Mouse (Mus musculus) heart, embryonic 16.5 days (tissue): ENCODE measurements around the gene Tmem171. TPM values are rescaled to one million over a fixed set of nuclear protein-coding genes. Genes with fewer than 3 reads are reported as not detected.

Experiments used
- ATAC-seq: fragments of 200-750 bp; cut with Nextera tagmentation; replicated peaks from 2 replicates; pipeline ENCODE4 v1.8.0; 2017; ENCODE audit warnings: moderate number of reproducible peaks; ENCODE audit not compliant: insufficient read depth, low FRiP score; ENCODE audit errors: extremely low read depth
- H3K27ac ChIP-seq: fragments of 300-500 bp; sonication (generic); 2 replicates; pipeline ENCODE4 v1.5.1; 2014; ENCODE audit warnings: mild to moderate bottlenecking, low read length, control low read depth, moderate library complexity
- H3K27me3 ChIP-seq: fragments of 300-500 bp; sonication (generic); 2 replicates; pipeline ENCODE4 v1.6.1; 2014; ENCODE audit warnings: low read length, mixed read lengths; ENCODE audit not compliant: control insufficient read depth, insufficient read depth
- H3K36me3 ChIP-seq: fragments of 300-500 bp; sonication (generic); 2 replicates; pipeline ENCODE4 v1.6.1; 2014; ENCODE audit not compliant: control insufficient read depth, insufficient read depth
- H3K4me1 ChIP-seq: fragments of 300-500 bp; sonication (generic); 2 replicates; pipeline ENCODE4 v1.6.1; 2014; ENCODE audit warnings: low read length, mixed read lengths; ENCODE audit not compliant: control insufficient read depth, insufficient read depth
- H3K4me2 ChIP-seq: fragments of 300-500 bp; sonication (generic); 2 replicates; pipeline ENCODE4 v1.6.1; 2014; ENCODE audit warnings: low read depth, mild to moderate bottlenecking, control low read depth, low read length
- H3K4me3 ChIP-seq: fragments of 300-500 bp; sonication (generic); 2 replicates; pipeline ENCODE4 v1.5.1; 2014; ENCODE audit warnings: mild to moderate bottlenecking, control low read depth, low read length
- H3K9ac ChIP-seq: fragments of 300-500 bp; sonication (generic); 2 replicates; pipeline ENCODE4 v1.6.1; 2014; ENCODE audit warnings: low read length, control low read depth
- H3K9me3 ChIP-seq: fragments of 300-500 bp; sonication (generic); replicated peaks from 2 replicates; pipeline ENCODE4 v1.6.1; 2016; ENCODE audit warnings: low read length; ENCODE audit not compliant: control insufficient read depth
- WGBS: fragments of 180-500 bp; shearing (Covaris S2); extraction: QIAGEN DNeasy Blood & Tissue Kit; methylation state at CpG from one replicate; pipeline ENCODE4 v1.1.7; 2014; 5-methylcytosine and 5-hydroxymethylcytosine counted together
- polyA plus RNA-seq: library from polyadenylated mRNA; unstranded; fragments of >200 nt; fragmentation: Nextera tagmentation; extraction: Ambion mirVana; gene quantifications from 2 replicates; pipeline ENCODE4 v1.2.1, GENCODE M21; 2015

Gene Tmem171
- polyA plus RNA-seq, 1 experiment from 2014 or later, result 1.3 TPM

DNA sequence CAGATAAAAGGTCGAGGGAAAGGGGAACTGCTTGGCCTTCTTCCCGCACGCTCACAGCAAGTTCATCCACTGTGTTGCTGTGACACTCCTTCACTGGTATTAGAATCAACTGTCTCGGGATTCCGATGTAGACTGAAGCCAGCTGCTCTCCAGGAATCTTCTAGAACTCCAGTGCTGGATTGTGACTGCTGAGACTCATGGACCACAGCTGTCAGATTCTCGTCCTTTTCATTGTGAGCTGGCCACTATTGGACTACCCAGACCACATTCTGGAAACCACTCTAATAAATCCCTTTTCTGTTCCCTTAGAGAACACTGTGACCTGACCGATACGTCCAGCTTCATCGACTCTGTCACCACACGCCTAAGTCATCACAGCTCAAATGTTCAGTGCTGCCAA lies 29.4 kb downstream of the Tmem171 start:
- H3K4me1 ChIP-seq, result no peaks in the 10 kb centered on the region
- no peak overlapping the region for H3K4me3 ChIP-seq
- no peaks in the 10 kb centered on the region for H3K36me3 ChIP-seq
- H3K27ac ChIP-seq, result no peak overlapping the region
- no peak overlapping the region for H3K9ac ChIP-seq
- H3K4me2 ChIP-seq, result no peak overlapping the region
- ATAC-seq, result no peak
- WGBS, result 73% methylated on average over 10 of the region's 10 CpGs
- no peaks in the 10 kb centered on the region; the same call in 1 of the 2 replicates for H3K9me3 ChIP-seq
- H3K27me3 ChIP-seq, result no peaks in the 10 kb centered on the region

- Histone ChIP-seq H3K4me2 (no peak overlapping the region), H3K36me3 (no peaks in the 10 kb centered on the region), H3K9me3 (no peaks in the 10 kb centered on the region; the same call in 1 of the 2 replicates), H3K27me3 (no peaks in the 10 kb centered on the region), H3K4me1 (no peaks in the 10 kb centered on the region), H3K9ac (no peak overlapping the region), H3K4me3 (no peak overlapping the region), H3K27ac (no peak overlapping the region)
- 81% methylated on average over 4 of the region's 4 CpGs for WGBS
- ATAC-seq, result no peak
Observed at GRCm38 (mm10) chr13:98662173-98662675, 32.4 kb downstream of the Tmem171 start.

DNA sequence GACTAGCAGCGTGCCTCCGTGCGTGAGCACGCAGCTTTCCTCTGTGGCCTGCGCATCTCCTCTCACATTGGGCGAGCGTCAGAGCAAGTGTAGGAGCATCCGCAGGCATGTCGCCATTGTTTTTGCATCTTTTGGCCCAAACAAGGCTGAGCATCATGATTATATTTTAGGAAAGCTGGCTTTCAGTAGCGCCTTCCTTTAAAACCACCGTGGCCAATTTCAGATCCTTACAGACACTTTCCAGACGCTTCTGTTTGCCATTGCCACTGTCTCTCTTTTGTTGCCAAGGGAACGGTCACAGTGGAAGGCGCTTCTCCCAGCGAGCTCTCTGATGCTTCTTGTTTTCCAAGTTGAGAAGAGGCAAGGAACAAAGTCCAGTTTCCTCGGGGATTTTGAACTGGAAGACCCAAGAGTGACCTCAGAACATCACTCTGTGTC lies 38.6 kb downstream of the Tmem171 start:
- H3K9ac ChIP-seq, result no peak overlapping the region
- H3K27ac ChIP-seq, result no peak overlapping the region
- no peaks in the 10 kb centered on the region for H3K36me3 ChIP-seq
- peaks cover 6% of the 10 kb centered on the region; the same call in 1 of the 2 replicates for H3K4me1 ChIP-seq
- 85% methylated on average over 16 of the region's 16 CpGs for WGBS
- no peaks in the 10 kb centered on the region for H3K9me3 ChIP-seq
- no peak for ATAC-seq
- H3K4me3 ChIP-seq, result no peak overlapping the region
- no peak overlapping the region for H3K4me2 ChIP-seq
- H3K27me3 ChIP-seq, result no peaks in the 10 kb centered on the region

DNA sequence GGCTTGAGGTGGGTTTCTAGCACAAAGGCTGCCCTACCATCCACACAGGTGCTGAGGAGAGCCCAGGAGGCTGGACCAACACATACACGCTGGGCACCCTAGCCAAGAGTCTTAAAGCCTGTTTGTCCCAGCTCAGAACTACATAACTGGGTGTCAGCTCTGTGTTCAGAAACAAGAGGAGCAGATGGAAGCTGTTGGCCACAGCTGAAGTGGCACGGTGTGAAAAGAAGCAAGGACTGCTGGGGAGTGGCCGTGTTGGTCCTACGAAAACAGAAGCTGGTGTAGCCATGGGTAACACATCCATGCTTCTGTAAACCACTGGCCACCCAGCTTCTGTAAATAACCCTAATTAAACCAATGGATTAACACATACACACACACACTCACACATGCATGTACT lies 39.3 kb downstream of the Tmem171 start:
- Histone ChIP-seq H3K27me3 (no peaks in the 10 kb centered on the region), H3K9me3 (no peaks in the 10 kb centered on the region), H3K27ac (no peak overlapping the region), H3K9ac (no peak overlapping the region), H3K4me1 (peaks cover 6% of the 10 kb centered on the region; the same call in 1 of the 2 replicates), H3K4me3 (no peak overlapping the region), H3K36me3 (no peaks in the 10 kb centered on the region), H3K4me2 (no peak overlapping the region)
- 91% methylated on average over 4 of the region's 4 CpGs for WGBS
- no peak for ATAC-seq

DNA sequence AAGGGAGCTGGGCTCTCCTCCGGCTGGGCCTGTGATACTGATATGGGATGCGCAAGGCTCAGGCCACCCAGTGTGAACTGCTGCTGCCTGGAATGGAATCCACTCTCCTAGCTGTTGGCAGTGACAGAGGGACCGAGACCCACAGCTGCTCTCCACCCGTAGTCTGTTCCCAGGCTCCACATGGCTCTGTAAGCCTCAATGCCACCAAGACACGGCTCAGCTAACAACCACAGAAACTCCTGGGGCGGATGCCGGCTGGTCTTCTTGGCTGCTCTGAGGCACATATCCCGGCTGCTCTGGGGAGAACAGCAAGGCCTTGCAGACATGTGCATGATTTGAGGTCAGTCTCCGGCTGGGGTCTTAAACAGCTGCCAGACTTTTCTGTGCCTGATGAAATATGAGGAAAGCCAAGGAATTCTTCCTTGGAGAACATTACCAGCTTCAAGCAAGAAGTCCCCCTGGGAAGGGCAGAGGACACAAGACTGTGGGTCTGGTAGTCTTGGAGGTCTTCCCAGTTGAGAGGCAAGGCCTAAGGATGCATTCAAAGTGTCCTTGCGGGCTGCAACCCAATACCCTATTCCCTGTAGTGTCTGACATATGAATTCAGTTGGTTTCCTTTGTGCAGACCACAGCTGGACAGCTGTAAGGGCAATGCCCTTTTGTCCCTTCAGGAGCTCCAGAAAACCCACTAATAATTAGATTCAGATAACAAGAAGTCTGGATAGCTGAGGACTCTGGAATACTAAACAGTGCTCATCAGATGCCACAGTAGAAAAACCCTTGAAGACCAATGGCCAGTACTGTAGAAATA lies 40.3 kb downstream of the Tmem171 start:
- no peaks in the 10 kb centered on the region for H3K9me3 ChIP-seq
- no peak overlapping the region for H3K4me2 ChIP-seq
- H3K9ac ChIP-seq, result no peak overlapping the region
- no peaks in the 10 kb centered on the region for H3K36me3 ChIP-seq
- peaks cover 6% of the 10 kb centered on the region; the same call in 1 of the 2 replicates for H3K4me1 ChIP-seq
- ATAC-seq, result no peak
- H3K4me3 ChIP-seq, result no peak overlapping the region
- no peak overlapping the region for H3K27ac ChIP-seq
- no peaks in the 10 kb centered on the region for H3K27me3 ChIP-seq
- WGBS, result 70% methylated on average over 10 of the region's 10 CpGs

- Histone ChIP-seq H3K27me3 (no peaks in the 10 kb centered on the region), H3K4me1 (peaks cover 6% of the 10 kb centered on the region; the same call in 1 of the 2 replicates), H3K4me3 (no peak overlapping the region), H3K9me3 (no peaks in the 10 kb centered on the region), H3K9ac (no peak overlapping the region), H3K4me2 (no peak overlapping the region), H3K27ac (no peak overlapping the region), H3K36me3 (no peaks in the 10 kb centered on the region)
- no peak for ATAC-seq
- 51% methylated on average over 2 of the region's 2 CpGs for WGBS
Observed at GRCm38 (mm10) chr13:98652194-98652593, 42.4 kb downstream of the Tmem171 start.

- no peak overlapping the region for H3K4me2 ChIP-seq
- ATAC-seq, result peak; percentile 18; the same call in 1 of the 2 replicates
- WGBS, result 60% methylated on average over 17 of the region's 17 CpGs
- H3K4me3 ChIP-seq, result no peak overlapping the region
- no peak overlapping the region for H3K27ac ChIP-seq
- no peaks in the 10 kb centered on the region for H3K27me3 ChIP-seq
- peaks cover 6% of the 10 kb centered on the region; the same call in 1 of the 2 replicates for H3K4me1 ChIP-seq
- no peaks in the 10 kb centered on the region for H3K9me3 ChIP-seq
- no peaks in the 10 kb centered on the region for H3K36me3 ChIP-seq
- H3K9ac ChIP-seq, result no peak overlapping the region
Observed at GRCm38 (mm10) chr13:98651228-98651977, 43.2 kb downstream of the Tmem171 start.

DNA sequence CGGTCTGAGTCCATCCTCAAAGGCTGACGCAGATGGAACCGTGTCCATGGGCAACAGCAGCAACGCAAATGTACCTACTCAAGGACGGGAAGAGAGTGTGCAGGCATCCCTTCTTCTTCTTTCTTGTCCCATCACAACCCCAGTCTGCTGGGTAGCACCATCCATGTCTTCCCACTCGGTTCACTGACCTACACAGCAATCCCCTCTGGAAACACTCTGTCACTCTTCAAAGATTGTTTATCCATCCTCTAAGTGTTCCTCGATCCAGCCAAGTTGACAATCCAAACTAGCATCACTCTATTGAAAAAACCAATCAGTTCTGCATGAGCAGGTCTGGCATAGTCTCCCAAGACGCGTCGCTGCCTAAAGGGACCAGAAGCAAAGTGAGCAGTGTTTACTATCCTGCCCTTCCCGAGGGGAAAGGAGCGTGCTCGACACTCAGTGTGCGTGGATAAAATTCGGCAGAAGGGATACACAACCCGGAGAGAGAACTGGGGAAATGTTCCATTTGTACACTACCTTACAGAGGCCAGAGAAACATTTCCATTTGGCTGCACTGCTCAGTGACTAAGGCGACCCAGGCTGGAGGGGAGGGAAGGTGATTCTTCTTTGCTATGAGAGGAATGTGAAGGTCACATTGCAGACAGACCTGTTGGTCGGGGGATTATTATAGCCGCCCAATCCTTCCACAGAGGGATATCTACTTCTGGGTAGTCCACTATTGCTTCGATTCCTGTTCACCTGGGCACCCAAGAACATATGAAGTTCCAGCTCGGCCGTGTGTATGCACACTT lies 46.7 kb downstream of the Tmem171 start:
- Histone ChIP-seq H3K4me3 (no peak overlapping the region), H3K4me2 (no peak overlapping the region), H3K27ac (no peak overlapping the region), H3K9ac (no peak overlapping the region), H3K9me3 (no peaks in the 10 kb centered on the region), H3K36me3 (no peaks in the 10 kb centered on the region), H3K4me1 (peaks cover 6% of the 10 kb centered on the region; the same call in 1 of the 2 replicates), H3K27me3 (no peaks in the 10 kb centered on the region)
- WGBS, result 76% methylated on average over 22 of the region's 22 CpGs
- no peak for ATAC-seq
